Mouse (Mus musculus): Measurements from ENCODE around the gene Olfr101. TPM values are rescaled to one million over a fixed set of nuclear protein-coding genes. Genes with fewer than 3 reads are reported as not detected.
A peak's percentile ranks its signal among the peaks of the same experiment; 100 is the strongest.

Gene Olfr101
- not detected in 2 replicates for total RNA-seq (2014; fragmentation: Nextera tagmentation)
- total RNA-seq (2017): not detected in 2 replicates

DNA sequence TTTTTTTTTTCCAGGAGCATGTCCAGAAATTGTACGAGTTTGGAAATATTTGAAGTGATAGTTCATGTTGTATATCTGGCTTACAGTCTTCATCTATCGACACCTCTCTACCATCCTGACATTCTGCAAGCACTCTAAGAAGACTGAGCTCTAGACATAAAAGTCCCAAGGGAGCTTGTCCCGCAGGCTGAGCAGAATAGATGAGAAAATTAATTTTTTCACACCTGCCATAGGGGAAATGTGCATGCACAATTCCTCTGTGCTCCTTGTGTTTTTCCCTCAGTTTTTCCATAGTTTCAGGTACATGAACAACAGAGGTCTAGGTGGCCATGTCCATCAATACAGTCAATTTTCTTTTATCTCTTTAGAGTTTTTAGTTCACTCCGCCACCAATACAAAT is at the start of gene Olfr101:
Gene Olfr101, minus strand, starts transcription at position 101 of the 400 bp plus-strand sequence.
- no peak for ATAC-seq (replicated peaks; ENCODE audit: poor library complexity, severe bottlenecking)

DNA sequence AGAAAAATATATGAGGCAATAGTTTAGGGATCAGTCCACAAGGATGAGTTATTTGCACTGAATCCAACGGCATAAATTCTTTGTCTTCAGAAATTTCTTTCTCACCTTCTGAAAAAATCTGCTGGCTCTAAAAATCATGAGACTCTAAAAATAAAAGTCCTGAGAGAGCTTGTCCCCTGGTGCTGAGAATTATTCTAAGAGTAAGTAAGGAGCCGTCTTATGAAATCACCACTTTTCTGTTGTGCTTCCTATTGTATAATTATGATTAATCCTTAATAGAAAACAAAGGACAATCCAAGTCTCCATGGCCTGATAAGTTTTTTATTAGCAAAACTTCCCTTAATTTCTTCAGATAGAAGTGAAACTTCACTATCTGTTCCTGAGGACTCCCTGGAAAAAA is 35.5 kb upstream of the Olfr101 start, which contains the start of gene Olfr103:
Gene Olfr103, minus strand, starts transcription at position 101 of the 400 bp plus-strand sequence.
- ATAC-seq (replicated peaks; ENCODE audit: poor library complexity, severe bottlenecking): no peak

- no peak for ATAC-seq (replicated peaks; ENCODE audit: poor library complexity, severe bottlenecking)
Measured at GRCm38 (mm10) chr17:37316954-37317353, 12.8 kb upstream of the Olfr101 start, which contains the start of gene Olfr102. Gene Olfr102, minus strand, starts transcription at chr17:37317054.

GRCm38 (mm10) chr17:37310146-37310699 is 6.1 kb upstream of the Olfr101 start:
- no peak for ATAC-seq (replicated peaks; ENCODE audit: poor library complexity, severe bottlenecking)

DNA sequence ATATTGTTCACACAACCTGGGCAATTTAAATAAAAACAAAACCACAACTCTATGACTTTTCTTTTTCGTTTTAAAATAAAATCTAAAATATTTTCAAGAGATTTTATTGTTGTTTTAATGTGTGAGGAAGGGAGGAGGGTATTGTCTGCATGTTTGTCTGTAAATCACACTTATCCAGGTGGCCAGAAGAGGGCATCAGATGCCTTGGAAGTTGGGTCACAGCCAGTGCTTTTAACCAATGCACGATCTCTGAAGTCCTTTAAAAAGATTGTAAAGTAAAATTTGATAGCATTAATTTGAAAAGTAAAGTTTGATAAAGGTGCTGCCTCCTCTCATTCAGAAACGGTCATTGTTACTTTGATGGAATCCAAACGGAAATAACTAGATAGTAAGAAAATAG is 4.4 kb upstream of the Olfr101 start:
- ATAC-seq (replicated peaks; ENCODE audit: poor library complexity, severe bottlenecking): no peak

DNA sequence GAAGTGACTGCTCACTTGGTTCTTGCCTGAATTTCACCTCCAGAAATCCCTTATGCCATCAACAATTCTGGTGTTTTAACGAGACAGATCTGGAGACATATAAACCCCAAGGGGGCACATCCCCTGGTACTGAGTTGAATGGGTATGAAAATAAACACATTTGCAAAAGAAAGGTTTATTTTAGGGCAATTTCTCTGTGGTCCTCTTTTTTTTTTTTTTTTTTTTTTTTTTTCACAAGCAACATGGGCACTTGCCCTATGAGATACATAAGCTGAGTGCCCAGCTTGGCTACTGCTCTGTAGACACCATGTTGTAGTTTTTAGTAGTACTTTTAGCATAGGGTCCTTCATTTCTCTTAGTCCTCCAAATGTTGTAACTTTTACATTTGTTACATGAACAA is 20.8 kb downstream of the Olfr101 start, which contains the start of gene Olfr99:
Gene Olfr99, minus strand, starts transcription at position 101 of the 400 bp plus-strand sequence.
- ATAC-seq (replicated peaks; ENCODE audit: poor library complexity, severe bottlenecking): no peak

DNA sequence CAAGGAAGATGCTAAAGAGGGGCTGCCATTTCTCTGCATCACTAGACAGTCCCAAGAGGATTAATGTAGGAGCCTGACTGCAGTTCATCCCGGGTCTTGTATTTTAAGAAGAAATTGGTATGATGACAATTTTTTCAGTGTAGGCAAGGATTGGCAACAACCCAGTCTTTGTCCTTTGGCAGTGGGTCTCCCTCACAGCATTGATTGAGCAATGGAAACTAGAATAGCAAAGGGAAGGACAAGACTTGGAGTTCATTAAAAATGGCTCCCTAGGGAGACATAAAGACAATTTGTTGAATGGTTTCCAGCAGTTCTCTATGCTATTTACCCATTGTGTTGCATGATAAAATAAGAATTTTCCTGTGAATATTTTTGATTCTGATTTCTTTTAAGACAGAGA is 23.8 kb downstream of the Olfr101 start:
- no peak for ATAC-seq (replicated peaks; ENCODE audit: poor library complexity, severe bottlenecking)

- ATAC-seq (replicated peaks; ENCODE audit: poor library complexity, severe bottlenecking): no peak
Measured at GRCm38 (mm10) chr17:37276573-37276972, 27.5 kb downstream of the Olfr101 start.

GRCm38 (mm10) chr17:37275626-37276248 is 28.4 kb downstream of the Olfr101 start:
- ATAC-seq (replicated peaks; ENCODE audit: poor library complexity, severe bottlenecking): no peak

DNA sequence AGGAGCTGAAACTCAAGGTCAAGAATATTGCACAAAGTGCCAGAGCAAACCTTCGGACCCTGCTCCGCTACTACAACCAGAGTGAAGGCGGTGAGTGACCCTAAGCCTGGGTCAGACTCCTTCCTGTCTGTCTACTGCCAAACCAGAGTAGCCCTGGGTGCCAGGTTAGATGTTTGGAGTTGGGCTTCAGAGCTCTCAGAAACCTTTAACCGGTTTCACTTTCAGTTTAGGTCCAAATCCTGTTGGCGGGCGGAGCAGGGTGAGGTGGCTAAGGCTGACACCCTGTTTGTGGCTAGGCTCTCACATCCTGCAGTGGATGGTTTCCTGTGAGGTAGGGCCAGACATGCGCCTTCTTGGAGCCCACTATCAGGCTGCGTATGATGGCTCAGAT is 33.4 kb downstream of the Olfr101 start:
- ATAC-seq (replicated peaks; ENCODE audit: poor library complexity, severe bottlenecking): peak; percentile 88

DNA sequence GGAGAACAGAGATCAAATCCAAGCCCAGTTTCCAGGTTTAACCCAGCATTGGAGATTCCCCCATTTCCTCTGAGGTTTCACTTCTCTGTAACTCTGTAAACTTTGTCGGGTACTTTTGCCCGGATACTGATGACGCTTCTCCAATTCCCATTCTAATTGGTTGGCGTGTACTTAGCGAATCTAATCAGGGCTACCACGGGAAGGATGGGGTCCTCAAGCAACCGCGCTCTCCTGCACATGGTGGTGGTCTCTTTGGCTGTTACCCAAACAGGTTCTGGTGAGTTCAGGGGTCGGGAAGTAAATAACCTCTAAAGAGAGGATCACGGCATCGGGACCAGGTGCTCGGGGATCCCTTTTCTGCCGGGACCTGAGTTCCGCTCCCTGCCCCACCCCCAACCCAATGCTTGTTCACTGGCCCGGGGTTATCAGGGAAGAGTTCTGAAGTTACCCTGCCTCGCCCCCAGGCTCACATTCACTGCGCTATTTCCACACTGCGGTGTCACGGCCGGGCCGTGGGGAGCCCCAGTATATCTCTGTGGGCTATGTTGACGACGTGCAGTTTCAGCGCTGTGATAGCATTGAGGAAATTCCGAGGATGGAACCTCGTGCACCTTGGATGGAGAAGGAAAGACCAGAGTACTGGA is 33.9 kb downstream of the Olfr101 start, which contains the start of gene H2-M3:
Gene H2-M3, plus strand, starts transcription at position 163 of the 644 bp plus-strand sequence.
- peak; percentile 87 for ATAC-seq (replicated peaks; ENCODE audit: poor library complexity, severe bottlenecking)

GRCm38 (mm10) chr17:37263626-37264025 is 40.5 kb downstream of the Olfr101 start, which contains the start of gene Olfr98:
Gene Olfr98, minus strand, starts transcription at chr17:37263749.
- ATAC-seq (replicated peaks; ENCODE audit: poor library complexity, severe bottlenecking): no peak

GRCm38 (mm10) chr17:37250544-37250943 is 53.6 kb downstream of the Olfr101 start:
- peak; percentile 68 for ATAC-seq (replicated peaks; ENCODE audit: poor library complexity, severe bottlenecking)

DNA sequence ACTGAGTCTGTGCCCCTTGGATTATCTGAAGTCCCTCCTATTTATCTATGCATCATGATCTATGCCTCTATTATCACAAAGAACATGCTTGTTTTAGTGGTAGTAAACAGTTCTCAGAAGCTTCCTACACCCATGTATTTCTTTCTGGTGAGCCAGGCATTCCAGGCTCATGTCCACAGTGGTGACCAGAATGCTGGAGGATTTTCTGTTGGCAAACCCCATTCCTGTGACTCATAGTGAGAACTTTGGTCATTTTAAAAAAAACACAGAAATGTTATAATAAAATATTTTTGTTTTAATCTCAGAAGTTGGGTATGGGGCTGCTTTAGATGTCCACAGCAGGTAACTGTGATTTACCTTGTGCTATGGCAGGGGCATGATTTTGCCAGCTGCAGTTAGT is 54.7 kb downstream of the Olfr101 start:
- no peak for ATAC-seq (replicated peaks; ENCODE audit: poor library complexity, severe bottlenecking)

Other genes with a start within 250 kb of the Olfr101 start
- gene Olfr90, start 215.8 kb downstream of the Olfr101 start, total RNA-seq (2014; fragmentation: Nextera tagmentation): not detected in 2 replicates
- not detected in 2 replicates for gene Olfr90, start 215.8 kb downstream of the Olfr101 start, total RNA-seq (2017)
- not detected in 2 replicates for gene Olfr91, start 206.0 kb downstream of the Olfr101 start, total RNA-seq (2014; fragmentation: Nextera tagmentation)
- not detected in 2 replicates for gene Olfr91, start 206.0 kb downstream of the Olfr101 start, total RNA-seq (2017)
- not detected in 2 replicates for gene Olfr92, start 184.2 kb downstream of the Olfr101 start, total RNA-seq (2014; fragmentation: Nextera tagmentation)
- gene Olfr92, start 184.2 kb downstream of the Olfr101 start, total RNA-seq (2017): not detected in 2 replicates
- gene Olfr93, start 142.8 kb downstream of the Olfr101 start, total RNA-seq (2014; fragmentation: Nextera tagmentation): not detected in 2 replicates
- not detected in 2 replicates for gene Olfr93, start 142.8 kb downstream of the Olfr101 start, total RNA-seq (2017)
- not detected in 2 replicates for gene Ubd, start 110.4 kb downstream of the Olfr101 start, total RNA-seq (2014; fragmentation: Nextera tagmentation)
- gene Ubd, start 110.4 kb downstream of the Olfr101 start, total RNA-seq (2017): not detected in 2 replicates
- not detected in 2 replicates for gene Olfr94, start 103.3 kb downstream of the Olfr101 start, total RNA-seq (2014; fragmentation: Nextera tagmentation)
- gene Olfr94, start 103.3 kb downstream of the Olfr101 start, total RNA-seq (2017): not detected in 2 replicates
- gene Olfr95, start 91.2 kb downstream of the Olfr101 start, total RNA-seq (2014; fragmentation: Nextera tagmentation): not detected in 2 replicates
- gene Olfr95, start 91.2 kb downstream of the Olfr101 start, total RNA-seq (2017): not detected in 2 replicates
- not detected in 2 replicates for gene Olfr96, start 84.2 kb downstream of the Olfr101 start, total RNA-seq (2014; fragmentation: Nextera tagmentation)
- gene Olfr96, start 84.2 kb downstream of the Olfr101 start, total RNA-seq (2017): not detected in 2 replicates
- not detected in 2 replicates for gene Olfr97, start 67.0 kb downstream of the Olfr101 start, total RNA-seq (2014; fragmentation: Nextera tagmentation)
- gene Olfr97, start 67.0 kb downstream of the Olfr101 start, total RNA-seq (2017): not detected in 2 replicates
- not detected in 2 replicates for gene Olfr98, start 40.6 kb downstream of the Olfr101 start, total RNA-seq (2014; fragmentation: Nextera tagmentation)
- not detected in 2 replicates for gene Olfr98, start 40.6 kb downstream of the Olfr101 start, total RNA-seq (2017)
- 7.3 and 9.4 TPM in 2 replicates for gene H2-M3, start 34.1 kb downstream of the Olfr101 start, total RNA-seq (2014; fragmentation: Nextera tagmentation)
- gene H2-M3, start 34.1 kb downstream of the Olfr101 start, total RNA-seq (2017): 16.9 and 23.6 TPM in 2 replicates
- not detected in 2 replicates for gene Olfr99, start 20.9 kb downstream of the Olfr101 start, total RNA-seq (2014; fragmentation: Nextera tagmentation)
- gene Olfr99, start 20.9 kb downstream of the Olfr101 start, total RNA-seq (2017): not detected in 2 replicates
- not detected in 2 replicates for gene Olfr102, start 12.7 kb upstream of the Olfr101 start, total RNA-seq (2014; fragmentation: Nextera tagmentation)
- not detected in 2 replicates for gene Olfr102, start 12.7 kb upstream of the Olfr101 start, total RNA-seq (2017)
- not detected in 2 replicates for gene Olfr103, start 35.4 kb upstream of the Olfr101 start, total RNA-seq (2014; fragmentation: Nextera tagmentation)
- gene Olfr103, start 35.4 kb upstream of the Olfr101 start, total RNA-seq (2017): not detected in 2 replicates
- gene Olfr104-ps, start 55.3 kb upstream of the Olfr101 start, total RNA-seq (2014; fragmentation: Nextera tagmentation): not detected in 2 replicates
- gene Olfr104-ps, start 55.3 kb upstream of the Olfr101 start, total RNA-seq (2017): not detected in 2 replicates
- gene Olfr105-ps, start 74.7 kb upstream of the Olfr101 start, total RNA-seq (2014; fragmentation: Nextera tagmentation): not detected in 2 replicates
- gene Olfr105-ps, start 74.7 kb upstream of the Olfr101 start, total RNA-seq (2017): not detected in 2 replicates
- gene Olfr106-ps, start 86.1 kb upstream of the Olfr101 start, total RNA-seq (2014; fragmentation: Nextera tagmentation): not detected in 2 replicates
- gene Olfr106-ps, start 86.1 kb upstream of the Olfr101 start, total RNA-seq (2017): not detected in 2 replicates
- not detected in 2 replicates for gene Olfr107, start 94.9 kb upstream of the Olfr101 start, total RNA-seq (2014; fragmentation: Nextera tagmentation)
- not detected in 2 replicates for gene Olfr107, start 94.9 kb upstream of the Olfr101 start, total RNA-seq (2017)
- not detected in 2 replicates for gene Olfr108, start 141.2 kb upstream of the Olfr101 start, total RNA-seq (2014; fragmentation: Nextera tagmentation)
- not detected in 2 replicates for gene Olfr108, start 141.2 kb upstream of the Olfr101 start, total RNA-seq (2017)
- gene Olfr109, start 154.6 kb upstream of the Olfr101 start, total RNA-seq (2014; fragmentation: Nextera tagmentation): not detected in 2 replicates
- gene Olfr109, start 154.6 kb upstream of the Olfr101 start, total RNA-seq (2017): not detected in 2 replicates
- gene H2-M2, start 179.2 kb upstream of the Olfr101 start, total RNA-seq (2014; fragmentation: Nextera tagmentation): not detected in 2 replicates
- gene H2-M2, start 179.2 kb upstream of the Olfr101 start, total RNA-seq (2017): not detected in 2 replicates
- gene Olfr110, start 188.2 kb upstream of the Olfr101 start, total RNA-seq (2014; fragmentation: Nextera tagmentation): not detected in 2 replicates
- not detected in 2 replicates for gene Olfr110, start 188.2 kb upstream of the Olfr101 start, total RNA-seq (2017)
- gene Olfr111, start 203.7 kb upstream of the Olfr101 start, total RNA-seq (2014; fragmentation: Nextera tagmentation): not detected in 2 replicates
- gene Olfr111, start 203.7 kb upstream of the Olfr101 start, total RNA-seq (2017): not detected in 2 replicates